Mouse (Mus musculus) midbrain, embryonic 12.5 days (tissue): ENCODE results near the gene Nexn. TPM values are rescaled to one million over a fixed set of nuclear protein-coding genes. Genes with fewer than 3 reads are reported as not detected.

Experiments used
- ATAC-seq: fragments of 200-750 bp; cut with Nextera tagmentation; 2 replicates; pipeline ENCODE4 v1.8.0; 2017; ENCODE audit warnings: low read depth, moderate TSS enrichment, moderate library complexity; ENCODE audit not compliant: low FRiP score
- H3K27ac ChIP-seq: fragments of 300-500 bp; sonication (generic); replicated peaks from 2 replicates; pipeline ENCODE4 v1.5.1; 2016; ENCODE audit warnings: mild to moderate bottlenecking
- H3K27me3 ChIP-seq: fragments of 300-500 bp; sonication (generic); 2 replicates; pipeline ENCODE4 v1.6.1; 2016; ENCODE audit warnings: mild to moderate bottlenecking
- H3K36me3 ChIP-seq: fragments of 300-500 bp; sonication (generic); 2 replicates; pipeline ENCODE4 v1.6.1; 2016
- H3K4me1 ChIP-seq: fragments of 300-500 bp; sonication (generic); 2 replicates; pipeline ENCODE4 v1.6.1; 2016
- H3K4me2 ChIP-seq: fragments of 300-500 bp; sonication (generic); replicated peaks from 2 replicates; pipeline ENCODE4 v1.6.1; 2016; ENCODE audit warnings: mild to moderate bottlenecking, moderate library complexity
- H3K4me3 ChIP-seq: fragments of 300-500 bp; sonication (generic); 2 replicates; pipeline ENCODE4 v1.5.1; 2016; ENCODE audit warnings: mild to moderate bottlenecking
- H3K9ac ChIP-seq: fragments of 300-500 bp; sonication (generic); replicated peaks from 2 replicates; pipeline ENCODE4 v1.6.1; 2016; ENCODE audit warnings: mild to moderate bottlenecking, moderate library complexity
- H3K9me3 ChIP-seq: fragments of 300-500 bp; sonication (generic); 2 replicates; pipeline ENCODE4 v1.6.1; 2016; ENCODE audit warnings: mild to moderate bottlenecking
- WGBS: fragments of 180-500 bp; shearing (Covaris S2); methylation state at CpG from one replicate; pipeline ENCODE4 v1.1.7; 2016; 5-methylcytosine and 5-hydroxymethylcytosine counted together
- polyA plus RNA-seq: library from polyadenylated mRNA; unstranded; fragments of >200 nt; fragmentation: Nextera tagmentation; extraction: Ambion mirVana; gene quantifications from 2 replicates; pipeline ENCODE4 v1.2.1, GENCODE M21; 2016

Gene Nexn
- polyA plus RNA-seq, 1 experiment from 2014 or later = 5.4 TPM

- WGBS = 79% methylated on average over 3 of the region's 3 CpGs
- H3K4me3 ChIP-seq = no peak overlapping the region
Observed at GRCm38 (mm10) chr3:152294400-152294799, 28.2 kb upstream of the Nexn start.

GRCm38 (mm10) chr3:152293530-152294181 lies 27.5 kb upstream of the Nexn start:
- H3K36me3 ChIP-seq = peaks cover 37% of the 10 kb centered on the region

More at GRCm38 (mm10) chr3:152294400-152294799, 28.2 kb upstream of the Nexn start:
- H3K9me3 ChIP-seq = no peaks in the 10 kb centered on the region
- H3K27me3 ChIP-seq = no peaks in the 10 kb centered on the region
- no peaks in the 10 kb centered on the region for H3K4me1 ChIP-seq
- no peak overlapping the region for H3K9ac ChIP-seq
- no peak for ATAC-seq
- H3K36me3 ChIP-seq = peaks cover 29% of the 10 kb centered on the region
- H3K4me2 ChIP-seq = no peak overlapping the region
- no peak overlapping the region for H3K27ac ChIP-seq

DNA sequence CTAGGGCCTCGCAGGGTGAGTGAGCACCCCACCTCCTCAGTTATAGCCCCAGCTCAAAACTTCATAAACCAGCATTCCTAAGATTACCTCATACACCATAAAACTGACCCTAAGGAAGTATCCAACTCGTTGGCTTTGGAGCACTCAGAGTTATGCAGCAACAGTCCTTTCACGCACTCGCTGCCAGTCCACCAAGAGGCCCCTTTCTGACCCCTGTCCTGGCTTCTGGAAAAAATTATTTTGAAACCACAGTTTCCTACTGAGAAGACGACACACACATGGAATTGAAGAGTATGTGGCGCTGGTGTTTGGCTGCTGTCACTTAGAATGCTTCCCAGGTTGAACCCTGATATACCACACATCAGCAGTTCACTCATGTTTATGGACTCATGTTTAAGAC lies 25.7 kb upstream of the Nexn start:
- Histone ChIP-seq H3K4me3 (no peak overlapping the region), H3K4me1 (no peaks in the 10 kb centered on the region), H3K27me3 (no peaks in the 10 kb centered on the region), H3K27ac (no peak overlapping the region), H3K9me3 (no peaks in the 10 kb centered on the region), H3K4me2 (no peak overlapping the region), H3K36me3 (peaks cover 45% of the 10 kb centered on the region), H3K9ac (no peak overlapping the region)
- WGBS = 88% methylated on average over 6 of the region's 6 CpGs
- no peak for ATAC-seq

More at GRCm38 (mm10) chr3:152293530-152294181, 27.5 kb upstream of the Nexn start:
- Histone ChIP-seq H3K9ac (no peak overlapping the region), H3K27me3 (no peaks in the 10 kb centered on the region), H3K4me2 (no peak overlapping the region), H3K4me3 (no peak overlapping the region), H3K4me1 (no peaks in the 10 kb centered on the region), H3K27ac (no peak overlapping the region), H3K9me3 (no peaks in the 10 kb centered on the region)
- ATAC-seq = no peak
- 89% methylated on average over 13 of the region's 13 CpGs for WGBS

DNA sequence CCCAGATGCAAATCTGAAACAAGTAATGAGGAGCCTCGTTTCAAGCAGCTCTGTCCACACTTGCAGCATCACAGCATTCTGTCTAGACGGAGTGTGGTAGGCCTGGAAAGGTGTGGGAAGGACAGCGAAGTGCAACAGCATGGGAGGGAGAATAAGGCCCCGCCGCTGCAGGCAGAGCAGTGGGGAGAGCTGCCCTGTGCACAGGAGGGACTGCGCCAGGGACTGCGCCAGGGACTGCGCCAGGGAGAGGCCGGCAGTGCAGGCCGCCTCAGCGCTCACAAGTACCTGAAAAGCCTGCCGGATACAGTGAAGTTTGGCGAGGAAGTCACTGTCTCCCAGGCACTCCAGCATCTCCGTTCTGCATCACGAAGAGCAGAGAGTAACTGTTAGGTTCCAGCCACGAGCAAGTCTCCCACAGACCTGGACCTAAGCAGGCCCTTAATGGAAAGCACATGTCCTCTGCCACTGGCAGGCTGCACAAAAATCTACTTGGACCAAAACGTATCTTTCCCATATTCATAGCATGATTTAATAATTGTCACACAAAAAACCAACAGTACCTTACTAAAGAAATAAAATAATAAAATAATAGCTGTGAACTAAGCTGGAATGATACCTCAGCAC lies 24.1 kb upstream of the Nexn start:
- no peaks in the 10 kb centered on the region for H3K27me3 ChIP-seq
- ATAC-seq = no peak
- H3K36me3 ChIP-seq = peaks cover 53% of the 10 kb centered on the region
- H3K4me2 ChIP-seq = no peak overlapping the region
- no peaks in the 10 kb centered on the region for H3K9me3 ChIP-seq
- H3K4me3 ChIP-seq = no peak overlapping the region
- H3K27ac ChIP-seq = no peak overlapping the region
- 88% methylated on average over 17 of the region's 17 CpGs for WGBS
- no peak overlapping the region for H3K9ac ChIP-seq
- H3K4me1 ChIP-seq = no peaks in the 10 kb centered on the region

- H3K4me3 ChIP-seq = no peak overlapping the region
- peaks cover 62% of the 10 kb centered on the region for H3K36me3 ChIP-seq
- H3K27me3 ChIP-seq = no peaks in the 10 kb centered on the region
- H3K4me2 ChIP-seq = no peak overlapping the region
- no peak overlapping the region for H3K27ac ChIP-seq
- ATAC-seq = no peak
- no peak overlapping the region for H3K9ac ChIP-seq
- no peaks in the 10 kb centered on the region for H3K4me1 ChIP-seq
- 95% methylated on average over 4 of the region's 4 CpGs for WGBS
- no peaks in the 10 kb centered on the region for H3K9me3 ChIP-seq
Observed at GRCm38 (mm10) chr3:152288740-152289139, 22.6 kb upstream of the Nexn start.

DNA sequence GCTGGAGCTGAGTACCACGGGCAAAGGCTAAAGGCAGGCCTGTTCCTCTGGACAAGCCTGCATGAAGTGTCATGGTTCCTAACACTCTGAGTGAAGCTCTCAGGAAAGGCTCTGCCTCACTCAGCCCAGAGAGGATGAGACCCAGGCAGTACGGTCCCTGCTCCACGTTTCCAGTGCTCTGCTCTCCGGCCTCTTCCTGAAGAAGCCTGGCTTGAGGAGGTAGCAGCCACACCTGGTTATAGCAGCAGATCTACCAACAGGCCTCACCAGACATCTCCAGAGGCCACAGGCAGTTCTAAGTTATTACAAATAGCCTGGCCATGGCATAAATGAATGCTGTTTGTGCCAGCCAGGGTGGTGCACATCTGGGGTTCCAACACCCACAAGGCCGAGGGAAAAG lies 22.1 kb upstream of the Nexn start:
- Histone ChIP-seq H3K27ac (no peak overlapping the region), H3K4me3 (no peak overlapping the region), H3K4me2 (no peak overlapping the region), H3K27me3 (no peaks in the 10 kb centered on the region), H3K4me1 (no peaks in the 10 kb centered on the region), H3K9me3 (no peaks in the 10 kb centered on the region), H3K9ac (no peak overlapping the region), H3K36me3 (peaks cover 64% of the 10 kb centered on the region)
- no peak for ATAC-seq
- 89% methylated on average over 5 of the region's 5 CpGs for WGBS

GRCm38 (mm10) chr3:152287810-152288209 lies 21.7 kb upstream of the Nexn start:
- Histone ChIP-seq H3K9ac (no peak overlapping the region), H3K4me2 (no peak overlapping the region), H3K4me1 (no peaks in the 10 kb centered on the region), H3K36me3 (peaks cover 67% of the 10 kb centered on the region), H3K27me3 (no peaks in the 10 kb centered on the region), H3K9me3 (no peaks in the 10 kb centered on the region), H3K27ac (no peak overlapping the region), H3K4me3 (no peak overlapping the region)
- ATAC-seq = no peak
- WGBS = 78% methylated on average over 9 of the region's 9 CpGs

- H3K27ac ChIP-seq = no peak overlapping the region
- H3K4me2 ChIP-seq = no peak overlapping the region
- no peak overlapping the region for H3K4me3 ChIP-seq
- no peak overlapping the region for H3K9ac ChIP-seq
- H3K36me3 ChIP-seq = peaks cover 62% of the 10 kb centered on the region
- 90% methylated on average over 5 of the region's 5 CpGs for WGBS
- H3K4me1 ChIP-seq = no peaks in the 10 kb centered on the region
- ATAC-seq = no peak
- no peaks in the 10 kb centered on the region for H3K9me3 ChIP-seq
- H3K27me3 ChIP-seq = no peaks in the 10 kb centered on the region
Observed at GRCm38 (mm10) chr3:152284759-152285158, 18.6 kb upstream of the Nexn start.

DNA sequence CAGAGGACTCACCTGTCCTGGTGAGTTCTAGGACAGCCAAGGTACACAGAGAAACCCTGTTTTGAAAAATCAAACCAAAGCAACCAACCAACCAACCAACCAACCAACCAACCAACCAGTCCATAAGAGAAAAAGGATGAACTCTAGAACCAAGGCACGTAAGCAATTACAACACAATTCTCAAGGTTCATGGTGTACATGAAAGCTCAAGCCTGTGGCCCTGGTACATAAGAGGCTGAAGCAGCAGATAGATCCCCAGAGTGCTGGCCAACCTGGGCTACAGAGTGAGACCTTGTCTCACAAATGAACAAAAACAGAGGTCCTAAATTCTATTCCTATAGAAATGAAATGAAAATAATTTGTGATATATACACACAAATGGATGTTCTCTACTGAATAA lies 18.2 kb upstream of the Nexn start:
- peaks cover 61% of the 10 kb centered on the region for H3K36me3 ChIP-seq
- ATAC-seq = no peak
- H3K4me3 ChIP-seq = no peak overlapping the region
- no peaks in the 10 kb centered on the region for H3K9me3 ChIP-seq
- no peak overlapping the region for H3K27ac ChIP-seq
- H3K27me3 ChIP-seq = no peaks in the 10 kb centered on the region
- H3K4me1 ChIP-seq = no peaks in the 10 kb centered on the region
- H3K4me2 ChIP-seq = no peak overlapping the region
- WGBS = 100% methylated on average over 1 of the region's 1 CpGs
- H3K9ac ChIP-seq = no peak overlapping the region

GRCm38 (mm10) chr3:152282126-152282525 lies 16.0 kb upstream of the Nexn start:
- Histone ChIP-seq H3K36me3 (peaks cover 44% of the 10 kb centered on the region), H3K9me3 (no peaks in the 10 kb centered on the region), H3K4me3 (no peak overlapping the region), H3K4me1 (no peaks in the 10 kb centered on the region), H3K9ac (no peak overlapping the region), H3K4me2 (no peak overlapping the region), H3K27ac (no peak overlapping the region), H3K27me3 (no peaks in the 10 kb centered on the region)
- ATAC-seq = no peak
- WGBS = 47% methylated on average over 3 of the region's 3 CpGs

GRCm38 (mm10) chr3:152278431-152278830 lies 12.3 kb upstream of the Nexn start:
- WGBS = 71% methylated on average over 2 of the region's 2 CpGs
- Histone ChIP-seq H3K9ac (no peak overlapping the region), H3K27me3 (no peaks in the 10 kb centered on the region), H3K4me2 (no peak overlapping the region), H3K9me3 (no peaks in the 10 kb centered on the region), H3K4me3 (no peak overlapping the region), H3K4me1 (no peaks in the 10 kb centered on the region), H3K36me3 (peaks cover 26% of the 10 kb centered on the region), H3K27ac (no peak overlapping the region)
- no peak for ATAC-seq

- H3K27ac ChIP-seq = no peak overlapping the region
- 96% methylated on average over 2 of the region's 2 CpGs for WGBS
- H3K4me3 ChIP-seq = no peak overlapping the region
- no peaks in the 10 kb centered on the region for H3K27me3 ChIP-seq
- H3K36me3 ChIP-seq = peaks cover 21% of the 10 kb centered on the region
- no peak overlapping the region for H3K4me2 ChIP-seq
- H3K9me3 ChIP-seq = no peaks in the 10 kb centered on the region
- no peak for ATAC-seq
- H3K4me1 ChIP-seq = no peaks in the 10 kb centered on the region
- no peak overlapping the region for H3K9ac ChIP-seq
Observed at GRCm38 (mm10) chr3:152277912-152278311, 11.8 kb upstream of the Nexn start.
